Mouse (Mus musculus): Measurements from ENCODE around the gene Sycp2. TPM values are rescaled to one million over a fixed set of nuclear protein-coding genes. Genes with fewer than 3 reads are reported as not detected.

The Sycp2 gene
- total RNA-seq, 2 experiments from 2014 or later, result 0.06 to 0.34 TPM

GRCm38 (mm10) chr2:178304669-178305068 lies 102.8 kb downstream of the Sycp2 start:
- DNase-seq (ENCODE audit: low spot score in 2 of 2), result no peak

DNA sequence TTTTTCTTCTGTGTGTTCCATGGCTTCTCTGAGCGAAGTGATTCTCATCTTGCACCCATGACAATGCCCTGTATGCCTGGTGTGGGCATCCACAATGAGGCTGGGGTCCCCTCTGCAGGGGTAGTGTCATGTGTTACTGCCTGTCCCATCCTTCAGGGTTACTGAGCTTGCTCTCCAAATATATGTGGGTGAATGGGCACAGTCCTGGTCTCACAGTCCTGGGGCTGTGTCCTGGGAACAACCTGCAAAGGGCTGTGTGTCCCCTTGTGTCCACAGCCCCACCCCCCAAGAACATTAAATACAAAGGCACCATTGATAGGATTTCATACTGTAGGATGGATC lies 103.3 kb downstream of the Sycp2 start:
- DNase-seq (ENCODE audit: low spot score in 2 of 2), result no peak

- no peak for DNase-seq (ENCODE audit: low spot score in 2 of 2)
Measured at GRCm38 (mm10) chr2:178303453-178304187, 103.9 kb downstream of the Sycp2 start.

Other genes with a start within 250 kb of the Sycp2 start
- gene Ppp1r3d, start 6.8 kb upstream of the Sycp2 start, total RNA-seq (2021), result 1 to 10 TPM; 6.2 to 6.9 TPM
- gene Fam217b, start 6.8 kb upstream of the Sycp2 start, total RNA-seq (2021), result 1 to 10 TPM; 5.7 TPM
- under 1 TPM in 1 of 2 experiments, not detected in 1; 0.20 TPM for gene Cdh26, start 22.8 kb upstream of the Sycp2 start, total RNA-seq (2021)

Measured in adrenal gland, postnatal 4 days (tissue).